Mouse (Mus musculus): ENCODE measurements around the gene Fance. TPM values are rescaled to one million over a fixed set of nuclear protein-coding genes. Genes with fewer than 3 reads are reported as not detected.

Gene Fance
- polyA plus RNA-seq, 1 experiment: 42.0 TPM

DNA sequence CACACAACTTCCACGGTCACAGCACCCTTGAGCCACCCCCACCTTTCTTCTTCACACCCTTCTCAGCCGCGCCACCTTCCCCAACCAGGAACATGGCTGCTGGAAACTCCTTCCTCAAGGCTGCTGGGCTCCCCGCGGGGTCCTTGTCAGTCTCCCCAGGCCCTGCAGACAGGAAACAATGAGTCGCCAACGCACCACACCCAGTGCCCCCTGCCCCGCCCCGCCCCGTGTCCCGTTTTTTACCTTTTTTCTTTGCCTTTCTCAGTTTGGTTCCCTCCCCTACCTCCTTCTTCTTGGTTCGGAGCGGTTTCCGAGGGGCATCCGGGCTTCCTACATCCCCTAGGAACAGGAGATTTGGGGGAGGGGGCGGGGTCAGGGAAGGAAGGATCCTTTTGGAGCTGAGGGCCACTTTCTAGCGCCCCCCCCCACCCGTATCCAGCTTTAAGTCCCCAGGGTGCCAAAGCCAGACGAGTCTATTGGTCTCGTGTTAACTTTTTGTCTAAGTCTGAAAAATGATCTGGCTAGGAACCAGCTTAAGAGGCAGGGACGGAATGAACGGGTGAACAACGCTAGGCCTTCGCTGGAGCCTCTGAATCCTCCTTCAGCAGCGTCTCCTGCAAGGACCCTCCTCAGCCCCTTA lies 49.5 kb downstream of the Fance start:
- Histone ChIP-seq H3K36me3 (ENCODE audit: control insufficient read depth, insufficient read depth) (no peaks in the 10 kb centered on the region), H3ac (ENCODE audit: control insufficient read depth, insufficient read length, low read depth) (no peak overlapping the region), H3K27me3 (ENCODE audit: control insufficient read depth, insufficient read depth, insufficient read length) (no peaks in the 10 kb centered on the region), H3K4me3 (ENCODE audit: insufficient read depth, poor library complexity, severe bottlenecking) (no peak overlapping the region), H3K79me3 (ENCODE audit: low read depth) (no peaks in the 10 kb centered on the region), H3K79me2 (ENCODE audit: control insufficient read depth, insufficient read depth) (no peaks in the 10 kb centered on the region)
- TF ChIP-seq CTCF (IDR thresholded peaks at IDR 0.05; ENCODE audit: control insufficient read depth, insufficient read depth, insufficient read length): no peak
- no peak for TF ChIP-seq FOSL1 (IDR thresholded peaks at IDR 0.05; ENCODE audit: insufficient read depth, low read length, poor library complexity, severe bottlenecking)

DNA sequence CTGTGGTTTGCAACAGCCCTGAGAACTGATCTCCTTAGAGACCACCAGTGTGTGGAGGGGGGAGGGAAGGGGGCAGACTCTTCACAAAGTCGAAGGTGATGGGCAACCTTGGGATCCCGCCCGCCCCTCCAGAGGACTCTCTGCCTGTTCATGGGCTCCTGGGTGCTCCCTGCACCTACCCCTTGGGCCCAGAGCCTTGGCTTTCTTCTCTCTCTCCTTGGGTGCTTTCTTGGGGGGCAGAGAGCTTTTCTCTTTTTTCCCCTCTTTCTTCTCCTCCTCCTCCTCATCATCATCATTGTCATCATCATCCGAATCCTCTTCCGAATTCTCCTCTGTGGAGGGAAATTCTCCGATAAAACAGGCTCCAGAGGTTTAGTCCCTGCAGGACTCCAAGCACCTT lies 50.2 kb downstream of the Fance start:
- H3K27me3 ChIP-seq (ENCODE audit: control insufficient read depth, insufficient read depth, insufficient read length): no peaks in the 10 kb centered on the region
- no peaks in the 10 kb centered on the region for H3K79me3 ChIP-seq (ENCODE audit: low read depth)
- no peak overlapping the region for H3K4me3 ChIP-seq (ENCODE audit: insufficient read depth, poor library complexity, severe bottlenecking)
- H3ac ChIP-seq (ENCODE audit: control insufficient read depth, insufficient read length, low read depth): no peak overlapping the region
- no peak for TF ChIP-seq USF1 (IDR thresholded peaks at IDR 0.05; ENCODE audit: low read depth)
- no peak for TF ChIP-seq MYOD1 (IDR thresholded peaks at IDR 0.05; ENCODE audit: control insufficient read depth, insufficient read length, low read depth)
- TF ChIP-seq CTCF (IDR thresholded peaks at IDR 0.05; ENCODE audit: control insufficient read depth, insufficient read depth, insufficient read length): no peak
- TF ChIP-seq FOSL1 (IDR thresholded peaks at IDR 0.05; ENCODE audit: insufficient read depth, low read length, poor library complexity, severe bottlenecking): no peak
- no peak for TF ChIP-seq MAX (IDR thresholded peaks at IDR 0.05)
- no peak for TF ChIP-seq CEBPB (IDR thresholded peaks at IDR 0.05; ENCODE audit: low read depth)
- no peaks in the 10 kb centered on the region for H3K79me2 ChIP-seq (ENCODE audit: control insufficient read depth, insufficient read depth)
- no peaks in the 10 kb centered on the region for H3K36me3 ChIP-seq (ENCODE audit: control insufficient read depth, insufficient read depth)

DNA sequence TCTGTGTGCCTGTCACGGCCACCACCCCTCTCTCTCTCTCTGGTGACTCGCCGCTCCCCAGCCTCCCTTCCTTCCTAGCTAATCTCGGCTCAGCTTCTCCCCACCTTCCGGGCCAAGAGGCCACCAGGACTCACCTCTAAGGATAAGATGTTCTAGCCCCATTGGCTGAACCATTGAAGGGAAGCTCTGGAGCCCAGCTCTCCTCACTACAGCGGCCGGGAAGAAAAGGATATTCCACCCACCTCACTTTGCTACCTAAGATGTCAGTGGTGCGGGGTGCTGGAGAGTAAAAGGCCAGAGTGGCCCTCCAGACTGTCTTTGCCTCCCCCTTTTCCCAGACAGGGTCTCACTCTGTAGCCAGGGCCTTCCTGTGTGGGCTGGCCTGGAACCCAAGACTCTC lies 51.8 kb downstream of the Fance start, which contains the start of gene Tulp1:
Tulp1 (minus strand) TSS at position 101 of the 400 bp plus-strand sequence.
- H3K79me2 ChIP-seq (ENCODE audit: control insufficient read depth, insufficient read depth): no peaks in the 10 kb centered on the region
- H3K36me3 ChIP-seq (ENCODE audit: control insufficient read depth, insufficient read depth): no peaks in the 10 kb centered on the region
- no peak within 1 kb of the TSS for H3ac ChIP-seq (ENCODE audit: control insufficient read depth, insufficient read length, low read depth)
- H3K27me3 ChIP-seq (ENCODE audit: control insufficient read depth, insufficient read depth, insufficient read length): no peaks in the 10 kb centered on the region
- H3K4me3 ChIP-seq (ENCODE audit: insufficient read depth, poor library complexity, severe bottlenecking): no peak within 1 kb of the TSS
- H3K79me3 ChIP-seq (ENCODE audit: low read depth): no peaks in the 10 kb centered on the region
- TF ChIP-seq MAX (IDR thresholded peaks at IDR 0.05): no peak
- no peak for TF ChIP-seq MYOD1 (IDR thresholded peaks at IDR 0.05; ENCODE audit: control insufficient read depth, insufficient read length, low read depth)
- TF ChIP-seq FOSL1 (IDR thresholded peaks at IDR 0.05; ENCODE audit: insufficient read depth, low read length, poor library complexity, severe bottlenecking): no peak
- TF ChIP-seq MYOG (IDR thresholded peaks at IDR 0.05; ENCODE audit: control insufficient read depth, extremely low read depth, insufficient read length): no peak
- TF ChIP-seq CEBPB (IDR thresholded peaks at IDR 0.05; ENCODE audit: low read depth): no peak
- TF ChIP-seq CTCF (IDR thresholded peaks at IDR 0.05; ENCODE audit: control insufficient read depth, insufficient read depth, insufficient read length): no peak
- no peak for TF ChIP-seq USF1 (IDR thresholded peaks at IDR 0.05; ENCODE audit: low read depth)

DNA sequence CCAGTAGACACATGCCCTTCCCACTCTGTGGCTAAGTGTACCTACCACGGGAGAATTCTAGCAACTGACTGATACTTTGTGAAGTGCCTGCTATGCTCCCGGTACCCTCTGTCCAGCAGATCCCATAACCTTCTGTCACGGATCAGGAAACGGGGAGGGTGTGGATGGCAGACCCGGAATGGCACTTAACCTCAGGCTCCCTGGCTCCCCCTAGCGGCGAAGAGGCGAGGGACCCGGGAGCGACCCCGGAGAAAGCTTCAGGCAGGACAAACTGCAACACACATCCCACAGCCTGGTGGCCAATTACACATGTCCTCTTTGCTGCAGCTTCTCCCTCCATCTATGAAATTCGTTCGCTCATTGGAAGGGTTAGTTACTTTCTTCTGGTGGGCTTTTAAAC lies 55.1 kb downstream of the Fance start:
- no peak for TF ChIP-seq MYOG (IDR thresholded peaks at IDR 0.05; ENCODE audit: control insufficient read depth, extremely low read depth, insufficient read length)
- TF ChIP-seq CTCF (IDR thresholded peaks at IDR 0.05; ENCODE audit: control insufficient read depth, insufficient read depth, insufficient read length): peak; percentile 92
- H3K4me3 ChIP-seq (ENCODE audit: insufficient read depth, poor library complexity, severe bottlenecking): no peak overlapping the region
- no peaks in the 10 kb centered on the region for H3K79me3 ChIP-seq (ENCODE audit: low read depth)
- no peaks in the 10 kb centered on the region for H3K36me3 ChIP-seq (ENCODE audit: control insufficient read depth, insufficient read depth)
- H3ac ChIP-seq (ENCODE audit: control insufficient read depth, insufficient read length, low read depth): no peak overlapping the region
- H3K27me3 ChIP-seq (ENCODE audit: control insufficient read depth, insufficient read depth, insufficient read length): no peaks in the 10 kb centered on the region
- H3K79me2 ChIP-seq (ENCODE audit: control insufficient read depth, insufficient read depth): no peaks in the 10 kb centered on the region

DNA sequence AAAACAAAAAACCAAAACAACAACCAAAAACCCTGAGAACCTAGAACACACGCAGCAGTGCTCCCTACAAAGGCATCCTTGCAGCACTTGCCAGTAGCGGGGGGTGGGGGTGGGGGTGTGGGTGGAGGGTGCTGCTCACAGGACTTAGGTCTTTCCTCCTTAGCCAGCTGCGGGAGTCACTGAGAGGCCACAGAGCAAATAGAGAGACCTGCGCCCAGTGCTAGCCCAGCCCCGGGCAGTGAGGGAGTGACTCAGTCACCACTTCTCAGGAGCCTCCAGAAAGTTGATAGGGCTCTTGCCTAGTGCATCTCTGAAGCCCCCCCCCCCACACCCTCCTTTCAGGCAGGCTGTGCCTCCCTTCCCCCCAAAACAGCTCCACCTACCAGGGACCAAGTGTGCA lies 55.7 kb downstream of the Fance start:
- Histone ChIP-seq H3K36me3 (ENCODE audit: control insufficient read depth, insufficient read depth) (no peaks in the 10 kb centered on the region), H3K79me2 (ENCODE audit: control insufficient read depth, insufficient read depth) (no peaks in the 10 kb centered on the region), H3ac (ENCODE audit: control insufficient read depth, insufficient read length, low read depth) (no peak overlapping the region), H3K27me3 (ENCODE audit: control insufficient read depth, insufficient read depth, insufficient read length) (no peaks in the 10 kb centered on the region), H3K79me3 (ENCODE audit: low read depth) (no peaks in the 10 kb centered on the region), H3K4me3 (ENCODE audit: insufficient read depth, poor library complexity, severe bottlenecking) (no peak overlapping the region)
- TF ChIP-seq FOSL1 (IDR thresholded peaks at IDR 0.05; ENCODE audit: insufficient read depth, low read length, poor library complexity, severe bottlenecking) (no peak), MAX (IDR thresholded peaks at IDR 0.05) (no peak), CEBPB (IDR thresholded peaks at IDR 0.05; ENCODE audit: low read depth) (no peak), MYOD1 (IDR thresholded peaks at IDR 0.05; ENCODE audit: control insufficient read depth, insufficient read length, low read depth) (no peak), CTCF (IDR thresholded peaks at IDR 0.05; ENCODE audit: control insufficient read depth, insufficient read depth, insufficient read length) (no peak), USF1 (IDR thresholded peaks at IDR 0.05; ENCODE audit: low read depth) (no peak), MYOG (IDR thresholded peaks at IDR 0.05; ENCODE audit: control insufficient read depth, extremely low read depth, insufficient read length) (no peak)

DNA sequence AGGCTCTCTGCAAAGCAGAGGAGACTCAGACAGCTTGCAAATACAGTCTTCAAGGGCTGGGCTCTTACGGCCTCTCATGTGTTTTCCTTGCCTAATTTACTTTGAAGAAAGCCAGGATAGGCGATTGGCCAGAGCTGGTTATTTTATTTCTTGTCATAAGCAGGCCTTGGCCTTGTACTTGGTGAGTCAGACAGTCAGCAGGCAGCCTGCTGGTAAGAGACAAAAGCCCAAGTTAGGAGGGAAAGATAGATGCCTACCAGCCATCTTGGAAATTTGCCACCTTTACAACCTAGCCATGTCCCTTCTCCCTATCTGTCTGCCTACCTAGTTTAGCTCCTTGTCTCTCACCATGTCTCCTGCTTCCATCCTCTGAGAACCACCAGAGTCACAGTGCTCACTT lies 58.0 kb downstream of the Fance start:
- Histone ChIP-seq H3K27me3 (ENCODE audit: control insufficient read depth, insufficient read depth, insufficient read length) (no peaks in the 10 kb centered on the region), H3K79me3 (ENCODE audit: low read depth) (no peaks in the 10 kb centered on the region), H3K36me3 (ENCODE audit: control insufficient read depth, insufficient read depth) (no peaks in the 10 kb centered on the region), H3K4me3 (ENCODE audit: insufficient read depth, poor library complexity, severe bottlenecking) (no peak overlapping the region), H3ac (ENCODE audit: control insufficient read depth, insufficient read length, low read depth) (no peak overlapping the region), H3K79me2 (ENCODE audit: control insufficient read depth, insufficient read depth) (no peaks in the 10 kb centered on the region)
- no peak for TF ChIP-seq MYOG (IDR thresholded peaks at IDR 0.05; ENCODE audit: control insufficient read depth, extremely low read depth, insufficient read length)
- no peak for TF ChIP-seq FOSL1 (IDR thresholded peaks at IDR 0.05; ENCODE audit: insufficient read depth, low read length, poor library complexity, severe bottlenecking)
- TF ChIP-seq MYOD1 (IDR thresholded peaks at IDR 0.05; ENCODE audit: control insufficient read depth, insufficient read length, low read depth): no peak
- no peak for TF ChIP-seq CTCF (IDR thresholded peaks at IDR 0.05; ENCODE audit: control insufficient read depth, insufficient read depth, insufficient read length)
- no peak for TF ChIP-seq USF1 (IDR thresholded peaks at IDR 0.05; ENCODE audit: low read depth)
- no peak for TF ChIP-seq CEBPB (IDR thresholded peaks at IDR 0.05; ENCODE audit: low read depth)
- no peak for TF ChIP-seq MAX (IDR thresholded peaks at IDR 0.05)

Measured in C2C12 (cell line).